Mouse (Mus musculus) bone marrow macrophage, adult 2 months (primary cell): Measurements from ENCODE around the gene Cep170b.

Experiments used
- CTCF ChIP-seq: IDR thresholded peaks from 2 replicates; pipeline ENCODE4 v1.5.1; 2012; ENCODE audit warnings: low read depth, mild to moderate bottlenecking, low read length, moderate library complexity
- POLR2A ChIP-seq: IDR thresholded peaks from 2 replicates; pipeline ENCODE4 v1.6.1; 2012; ENCODE audit warnings: mild to moderate bottlenecking, low read depth, low read length, borderline replicate concordance

DNA sequence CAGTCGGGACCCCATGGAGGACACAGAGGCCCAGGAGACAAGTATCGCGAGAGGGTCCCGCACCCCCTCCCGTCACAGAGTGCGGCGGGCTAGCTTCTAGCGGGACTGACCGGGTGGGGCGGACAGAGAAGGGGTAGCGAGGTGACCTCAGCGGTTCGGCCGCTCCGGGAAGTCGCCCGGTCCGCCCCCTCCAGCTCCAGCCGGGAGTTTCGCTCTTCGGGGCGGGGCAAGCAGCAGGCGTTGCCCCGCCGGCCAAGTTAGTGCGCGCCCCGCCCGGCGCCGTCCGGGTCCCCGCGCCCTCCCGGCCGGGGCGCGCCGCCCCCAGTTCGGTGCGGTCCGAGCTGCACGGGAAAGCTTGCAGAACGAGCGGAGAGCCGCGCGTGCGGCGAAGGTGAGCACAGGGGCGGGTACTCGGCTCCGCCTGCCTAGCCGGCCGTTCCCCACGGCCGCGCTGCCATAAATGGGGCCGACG, 41.7 kb upstream of the Cep170b start, which contains the start of gene Zbtb42:
- TF ChIP-seq CTCF, result no peak
- no peak for TF ChIP-seq POLR2A
